In genomic region chr7:127385560-127385959, GRCm38 (mm10) we compare ENCODE assay signal across 7 mouse cellular contexts. TPM values are rescaled to one million over a fixed set of nuclear protein-coding genes. Genes with fewer than 3 reads are reported as not detected.
DNase-seq lines count a peak whose midpoint lies in the region; ATAC-seq and TF ChIP-seq lines count a peak whose summit lies in the region.
"Not testable (repeated sequence)": the region's sequence is repeated elsewhere in the genome, so short reads cannot be mapped to it uniquely, and the experiment has no call there.

No protein-coding gene starts in this region.

- H3K9me3 ChIP-seq in E14TG2a.4 (ENCODE audit: low read length); heart, embryonic 14.5 days (ENCODE audit: control insufficient read depth, low read length); intestine, postnatal 0 days (ENCODE audit: control insufficient read depth); midbrain, embryonic 11.5 days (ENCODE audit: control insufficient read depth, low read length): not testable (repeated sequence)

- H3K4me2 ChIP-seq in heart, embryonic 14.5 days (ENCODE audit: low read length), result 0 out of 2 replicates have a peak overlapping the region, but pooled peaks have one; percentile 74
- H3K4me2 ChIP-seq in intestine, postnatal 0 days (replicated peaks; ENCODE audit: low read depth), result 0 out of 2 replicates have a peak overlapping the region, but pooled peaks have one; percentile 75
- not testable (repeated sequence) for H3K4me2 ChIP-seq in midbrain, embryonic 11.5 days

- peaks cover 13% of the 10 kb centered on the region for H3K27me3 ChIP-seq in E14TG2a.4 (ENCODE audit: insufficient read depth, low read length)
- H3K27me3 ChIP-seq in heart, embryonic 14.5 days (ENCODE audit: control insufficient read depth, insufficient read depth, low read length); intestine, postnatal 0 days (replicated peaks; ENCODE audit: control insufficient read depth, insufficient read depth, low read length); midbrain, embryonic 11.5 days (ENCODE audit: control insufficient read depth, insufficient read depth, low read length): not testable (repeated sequence)

- TF ChIP-seq CTCF in E14TG2a.4 (conservative IDR thresholded peaks at IDR 0.05; ENCODE audit: low read length); intestine, postnatal 0 days (IDR thresholded peaks at IDR 0.05; ENCODE audit: low read depth): not testable (repeated sequence)

- DNase-seq in cerebellum, adult 11-12 months, result peak; percentile 59
- peak; percentile 56 for DNase-seq in cerebellum, adult 9-11 months
- peak; percentile 21 for DNase-seq in midbrain, embryonic 11.5 days (ENCODE audit: low spot score, missing footprints)

- H3K4me1 ChIP-seq in E14TG2a.4 (replicated peaks; ENCODE audit: low read depth, low read length), result peaks cover 19% of the 10 kb centered on the region
- H3K4me1 ChIP-seq in brown adipose tissue, adult 24 weeks (ENCODE audit: control insufficient read depth, insufficient read depth, insufficient read length, low read length); heart, embryonic 14.5 days (ENCODE audit: control insufficient read depth in 2 of 2, insufficient read depth in 2 of 2, low read length in 2 of 2); intestine, postnatal 0 days (replicated peaks; ENCODE audit: control insufficient read depth, insufficient read depth, low read length); midbrain, embryonic 11.5 days (ENCODE audit: control insufficient read depth, insufficient read depth, low read length): not testable (repeated sequence)

- 92% methylated on average over 4 of the region's 4 CpGs for WGBS in heart, embryonic 14.5 days
- 94% methylated on average over 4 of the region's 4 CpGs for WGBS in intestine, postnatal 0 days
- WGBS in midbrain, embryonic 11.5 days, result 91% methylated on average over 4 of the region's 4 CpGs

- ATAC-seq in heart, embryonic 14.5 days (ENCODE audit: insufficient number of reproducible peaks, insufficient read depth, low FRiP score, low read depth); intestine, postnatal 0 days; midbrain, embryonic 11.5 days (ENCODE audit: low FRiP score): not testable (repeated sequence)

- H3K4me3 ChIP-seq in E14TG2a.4 (replicated peaks; ENCODE audit: low read length), result peak overlapping the region; percentile 41
- 0 out of 2 replicates have a peak overlapping the region, but pooled peaks have one; percentile 83 for H3K4me3 ChIP-seq in brown adipose tissue, adult 24 weeks (ENCODE audit: insufficient read depth, low read depth, low read length)
- H3K4me3 ChIP-seq in heart, embryonic 14.5 days (ENCODE audit: control insufficient read depth in 1 of 2, insufficient read depth in 1 of 2, low read depth in 1 of 2, low read length in 2 of 2); intestine, postnatal 0 days (ENCODE audit: low read depth, low read length); midbrain, embryonic 11.5 days (ENCODE audit: low read depth, low read length): not testable (repeated sequence)

- not testable (repeated sequence) for H3K9ac ChIP-seq in heart, embryonic 14.5 days (ENCODE audit: low read length); intestine, postnatal 0 days (ENCODE audit: low read depth, low read length); midbrain, embryonic 11.5 days (ENCODE audit: low read length)

- peaks cover 18% of the 10 kb centered on the region for H3K36me3 ChIP-seq in E14TG2a.4 (ENCODE audit: insufficient read depth, low read length)
- H3K36me3 ChIP-seq in heart, embryonic 14.5 days (ENCODE audit: control insufficient read depth, insufficient read depth, low read length), result 0 out of 2 replicates have a peak, but pooled peaks cover 13% of the 10 kb centered on the region
- H3K36me3 ChIP-seq in intestine, postnatal 0 days (ENCODE audit: control insufficient read depth, insufficient read depth); midbrain, embryonic 11.5 days (ENCODE audit: control insufficient read depth, insufficient read depth, low read length): not testable (repeated sequence)

- not testable (repeated sequence) for H3K27ac ChIP-seq in brown adipose tissue, adult 24 weeks (replicated peaks; ENCODE audit: low read depth, low read length); heart, embryonic 14.5 days (replicated peaks in 1 of 2; ENCODE audit: control insufficient read depth in 1 of 2, insufficient read depth in 1 of 2, low read depth in 2 of 2, low read length in 2 of 2); intestine, postnatal 0 days (ENCODE audit: low read depth, low read length); midbrain, embryonic 11.5 days (ENCODE audit: low read depth, low read length)

RNA-seq across cellular contexts. Expression of gene 9130019O22Rik, which starts 1.4 kb away (rescaled TPM):
- 1.0 and 1.4 TPM in 2 replicates for polyA plus RNA-seq in brown adipose tissue, adult 24 weeks (2012; ENCODE audit: insufficient read depth, insufficient read length, missing spikeins)
- polyA plus RNA-seq in heart, embryonic 14.5 days (2014; fragmentation: Nextera tagmentation; extraction: Ambion mirVana), result 4.5 and 4.6 TPM in 2 replicates
- 4.7 and 5.8 TPM in 2 replicates for polyA plus RNA-seq in intestine, postnatal 0 days (2015; fragmentation: Nextera tagmentation; extraction: Ambion mirVana)
- polyA plus RNA-seq in midbrain, embryonic 11.5 days (2014; fragmentation: Nextera tagmentation; extraction: Ambion mirVana), result 6.1 and 6.5 TPM in 2 replicates

RNA-seq across cellular contexts. Expression of gene E430018J23Rik, which starts 7.9 kb away (rescaled TPM):
- 3.4 and 3.6 TPM in 2 replicates for polyA plus RNA-seq in brown adipose tissue, adult 24 weeks (2012; ENCODE audit: insufficient read depth, insufficient read length, missing spikeins)
- 3.8 and 4.6 TPM in 2 replicates for polyA plus RNA-seq in heart, embryonic 14.5 days (2014; fragmentation: Nextera tagmentation; extraction: Ambion mirVana)
- 6.8 and 8.0 TPM in 2 replicates for polyA plus RNA-seq in intestine, postnatal 0 days (2015; fragmentation: Nextera tagmentation; extraction: Ambion mirVana)
- polyA plus RNA-seq in midbrain, embryonic 11.5 days (2014; fragmentation: Nextera tagmentation; extraction: Ambion mirVana), result 5.0 and 6.4 TPM in 2 replicates

RNA-seq across cellular contexts. Expression of gene Zfp747, which starts 9.7 kb away (rescaled TPM):
- polyA plus RNA-seq in brown adipose tissue, adult 24 weeks (2012; ENCODE audit: insufficient read depth, insufficient read length, missing spikeins), result 1.5 and 1.8 TPM in 2 replicates
- polyA plus RNA-seq in heart, embryonic 14.5 days (2014; fragmentation: Nextera tagmentation; extraction: Ambion mirVana), result 4.7 TPM in 2 replicates
- 7.3 and 9.0 TPM in 2 replicates for polyA plus RNA-seq in intestine, postnatal 0 days (2015; fragmentation: Nextera tagmentation; extraction: Ambion mirVana)
- polyA plus RNA-seq in midbrain, embryonic 11.5 days (2014; fragmentation: Nextera tagmentation; extraction: Ambion mirVana), result 6.4 and 6.5 TPM in 2 replicates

RNA-seq across cellular contexts. Expression of gene Zfp764, which starts 21.1 kb away (rescaled TPM):
- 1.6 and 2.6 TPM in 2 replicates for polyA plus RNA-seq in brown adipose tissue, adult 24 weeks (2012; ENCODE audit: insufficient read depth, insufficient read length, missing spikeins)
- 5.8 and 6.4 TPM in 2 replicates for polyA plus RNA-seq in heart, embryonic 14.5 days (2014; fragmentation: Nextera tagmentation; extraction: Ambion mirVana)
- 4.8 and 5.2 TPM in 2 replicates for polyA plus RNA-seq in intestine, postnatal 0 days (2015; fragmentation: Nextera tagmentation; extraction: Ambion mirVana)
- polyA plus RNA-seq in midbrain, embryonic 11.5 days (2014; fragmentation: Nextera tagmentation; extraction: Ambion mirVana), result 6.8 and 7.1 TPM in 2 replicates

RNA-seq across cellular contexts. Expression of gene Zfp688, which starts 36.3 kb away (rescaled TPM):
- polyA plus RNA-seq in brown adipose tissue, adult 24 weeks (2012; ENCODE audit: insufficient read depth, insufficient read length, missing spikeins), result 4.1 and 6.6 TPM in 2 replicates
- 16.4 and 18.4 TPM in 2 replicates for polyA plus RNA-seq in heart, embryonic 14.5 days (2014; fragmentation: Nextera tagmentation; extraction: Ambion mirVana)
- polyA plus RNA-seq in intestine, postnatal 0 days (2015; fragmentation: Nextera tagmentation; extraction: Ambion mirVana), result 18.6 and 22.0 TPM in 2 replicates
- 32.7 and 34.5 TPM in 2 replicates for polyA plus RNA-seq in midbrain, embryonic 11.5 days (2014; fragmentation: Nextera tagmentation; extraction: Ambion mirVana)
